Mouse (Mus musculus): ENCODE measurements around the gene Hfe2. TPM values are rescaled to one million over a fixed set of nuclear protein-coding genes. Genes with fewer than 3 reads are reported as not detected.

Gene Hfe2
- not detected in 2 replicates for total RNA-seq (2023)

DNA sequence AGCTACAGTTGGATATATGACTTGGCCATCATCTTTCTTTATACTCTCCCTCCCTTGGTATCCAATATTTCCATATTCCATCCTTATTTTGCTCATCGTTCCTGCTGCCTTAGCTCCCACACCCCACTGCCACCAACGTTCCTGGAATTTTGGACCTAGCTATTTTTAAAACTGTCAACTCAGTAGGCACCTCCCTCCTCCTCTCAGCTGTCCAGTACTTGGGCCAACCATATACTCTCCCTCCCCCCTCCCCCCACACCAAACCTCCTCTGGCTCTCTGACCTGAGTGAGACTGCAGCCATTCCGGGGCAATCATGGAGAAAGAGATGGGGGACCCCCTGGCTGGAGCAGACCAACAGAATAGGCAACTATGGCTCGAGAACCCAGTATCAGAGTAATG lies at the start of gene Hfe2:
Gene Hfe2 (plus strand): TSS at position 259 of the 400 bp plus-strand sequence.

DNA sequence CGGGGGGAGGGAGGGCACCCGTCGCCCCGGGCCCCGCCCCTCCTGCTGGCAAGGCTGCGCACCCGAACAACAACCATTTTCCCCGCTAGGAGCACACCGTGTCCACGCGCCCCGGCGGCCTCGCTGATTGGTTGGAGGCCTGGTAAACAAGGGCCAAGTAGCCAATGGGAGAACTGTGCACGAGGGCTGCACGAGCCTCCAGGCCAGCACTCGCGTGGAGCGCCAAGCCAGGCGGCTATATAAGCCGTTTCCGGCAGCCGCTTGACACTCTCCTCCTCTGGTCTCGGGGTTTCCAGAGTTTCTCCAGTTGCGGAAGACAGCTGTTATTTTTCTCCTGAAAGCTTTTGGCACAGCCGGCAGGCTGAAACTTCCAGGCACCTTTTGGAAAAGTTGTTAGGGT lies 32.7 kb downstream of the Hfe2 start, which contains the start of gene Txnip:
Gene Txnip (plus strand): TSS at position 264 of the 400 bp plus-strand sequence.

DNA sequence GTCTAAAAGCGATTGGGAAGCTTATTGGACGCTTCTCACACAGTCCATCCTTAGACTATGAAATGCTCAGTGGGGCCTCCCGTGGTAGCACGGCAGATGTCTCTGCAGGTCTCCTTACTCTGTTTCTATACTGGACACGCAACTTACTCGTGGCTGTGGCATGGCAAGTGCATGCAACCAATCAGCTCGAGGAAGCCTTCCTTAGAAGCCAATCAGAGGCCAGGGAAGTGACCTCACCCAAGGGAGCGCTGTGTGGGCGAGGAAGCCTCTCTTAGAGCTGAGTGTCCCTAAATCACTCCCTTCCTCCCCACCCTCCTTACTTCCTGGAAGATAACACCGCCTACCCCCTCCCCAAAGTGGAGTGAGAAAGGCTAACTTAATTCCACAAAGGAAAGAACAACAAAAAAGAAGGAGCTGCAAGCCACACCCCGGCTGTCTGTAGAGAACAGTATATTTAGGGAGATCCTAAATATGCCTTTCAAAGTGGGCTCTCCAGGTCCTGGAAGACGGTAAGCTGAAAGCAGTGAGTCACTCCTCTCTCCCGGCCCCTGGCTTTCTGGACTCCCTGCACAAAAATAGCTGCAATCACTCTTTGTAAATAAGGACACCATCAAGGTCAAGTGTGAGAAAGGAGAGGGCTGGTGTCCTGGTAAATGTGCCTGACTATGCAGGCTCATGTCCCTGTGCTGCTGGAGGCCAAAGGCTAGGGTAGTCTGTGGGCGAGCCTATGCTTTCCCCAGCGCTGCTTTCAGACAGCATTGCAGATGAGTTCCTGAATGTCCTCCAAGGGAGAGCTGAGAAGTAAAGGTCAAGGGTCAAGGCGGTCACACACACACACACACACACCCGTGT lies 51.9 kb downstream of the Hfe2 start, which contains the start of gene Gm16253:
Gene Gm16253 (plus strand): TSS at position 295 of the 852 bp plus-strand sequence.

Other genes starting within 250 kb of the Hfe2 start
- 0.63 and 1.9 TPM in 2 replicates for gene Fcgr1, start 231.2 kb upstream of the Hfe2 start, total RNA-seq (2023)
- gene BC107364, start 72.9 kb upstream of the Hfe2 start, total RNA-seq (2023) = not detected in 2 replicates
- gene Txnip, start 32.8 kb downstream of the Hfe2 start, total RNA-seq (2023) = 874 and 982 TPM in 2 replicates
- 0.82 TPM in 1 of 2 replicates, not detected in the other for gene Gm16253, start 51.8 kb downstream of the Hfe2 start, total RNA-seq (2023)
- 13.5 and 16.6 TPM in 2 replicates for gene Polr3gl, start 69.0 kb downstream of the Hfe2 start, total RNA-seq (2023)
- not detected in 2 replicates for gene Ankrd34a, start 71.5 kb downstream of the Hfe2 start, total RNA-seq (2023)
- gene Lix1l, start 76.0 kb downstream of the Hfe2 start, total RNA-seq (2023) = 0.41 and 0.68 TPM in 2 replicates
- 52.4 and 66.7 TPM in 2 replicates for gene Rbm8a, start 104.8 kb downstream of the Hfe2 start, total RNA-seq (2023)
- 9.8 and 10.4 TPM in 2 replicates for gene Pex11b, start 110.2 kb downstream of the Hfe2 start, total RNA-seq (2023)
- gene Gm42957, start 110.3 kb downstream of the Hfe2 start, total RNA-seq (2023) = not detected in 2 replicates
- gene Itga10, start 120.4 kb downstream of the Hfe2 start, total RNA-seq (2023) = 0.47 and 0.84 TPM in 2 replicates
- not detected in 2 replicates for gene Ankrd35, start 145.0 kb downstream of the Hfe2 start, total RNA-seq (2023)
- 35.0 and 35.4 TPM in 2 replicates for gene Pias3, start 171.2 kb downstream of the Hfe2 start, total RNA-seq (2023)
- 0.88 and 1.3 TPM in 2 replicates for gene Nudt17, start 183.4 kb downstream of the Hfe2 start, total RNA-seq (2023)
- 33.7 and 44.1 TPM in 2 replicates for gene Polr3c, start 202.5 kb downstream of the Hfe2 start, total RNA-seq (2023)
- gene Rnf115, start 202.5 kb downstream of the Hfe2 start, total RNA-seq (2023) = 62.1 and 69.5 TPM in 2 replicates